Mouse (Mus musculus): ENCODE measurements at regions not wholly inside any gene's neighbourhood (a gene's known extent, or its start where the extent isn't known, plus 50 kb on each side); places are given as distances from the start of the nearest gene placed in this dataset.

GRCm38 (mm10) chr2:133221762-133222556 lies 276.3 kb upstream of the Fermt1 start:
- no peak for DNase-seq (ENCODE audit: low read depth, low spot score)

- DNase-seq (ENCODE audit: low read depth, low spot score), result no peak
Observed at GRCm38 (mm10) chr2:133235175-133235920, 289.6 kb upstream of the Fermt1 start.

GRCm38 (mm10) chr2:133252131-133252530 lies 299.8 kb upstream of the Bmp2 start:
- DNase-seq (ENCODE audit: low read depth, low spot score), result no peak

GRCm38 (mm10) chr2:133274424-133274823 lies 277.5 kb upstream of the Bmp2 start:
- no peak for DNase-seq (ENCODE audit: low read depth, low spot score)

GRCm38 (mm10) chr2:133278546-133278945 lies 273.4 kb upstream of the Bmp2 start:
- DNase-seq (ENCODE audit: low read depth, low spot score), result no peak

- DNase-seq (ENCODE audit: low read depth, low spot score), result no peak
Observed at GRCm38 (mm10) chr2:133279275-133279674, 272.7 kb upstream of the Bmp2 start.

- no peak for DNase-seq (ENCODE audit: low read depth, low spot score)
Observed at GRCm38 (mm10) chr2:133282692-133283091, 269.3 kb upstream of the Bmp2 start.

GRCm38 (mm10) chr2:133283709-133284108 lies 268.2 kb upstream of the Bmp2 start:
- DNase-seq (ENCODE audit: low read depth, low spot score), result no peak

GRCm38 (mm10) chr2:133294136-133294535 lies 257.8 kb upstream of the Bmp2 start:
- no peak for DNase-seq (ENCODE audit: low read depth, low spot score)

GRCm38 (mm10) chr2:133305936-133306335 lies 246.0 kb upstream of the Bmp2 start:
- DNase-seq (ENCODE audit: low read depth, low spot score), result no peak

- DNase-seq (ENCODE audit: low read depth, low spot score), result no peak
Observed at GRCm38 (mm10) chr2:133311001-133311400, 241.0 kb upstream of the Bmp2 start.

- no peak for DNase-seq (ENCODE audit: low read depth, low spot score)
Observed at GRCm38 (mm10) chr2:133326290-133327050, 225.5 kb upstream of the Bmp2 start.

GRCm38 (mm10) chr2:133327653-133328052 lies 224.3 kb upstream of the Bmp2 start:
- no peak for DNase-seq (ENCODE audit: low read depth, low spot score)

GRCm38 (mm10) chr2:133336177-133336901 lies 215.6 kb upstream of the Bmp2 start:
- DNase-seq (ENCODE audit: low read depth, low spot score), result no peak

GRCm38 (mm10) chr2:133338150-133338549 lies 213.8 kb upstream of the Bmp2 start:
- no peak for DNase-seq (ENCODE audit: low read depth, low spot score)

GRCm38 (mm10) chr2:133341352-133341751 lies 210.6 kb upstream of the Bmp2 start:
- no peak for DNase-seq (ENCODE audit: low read depth, low spot score)

GRCm38 (mm10) chr2:133345964-133346788 lies 205.8 kb upstream of the Bmp2 start:
- no peak for DNase-seq (ENCODE audit: low read depth, low spot score)

GRCm38 (mm10) chr2:133346789-133347424 lies 205.1 kb upstream of the Bmp2 start:
- no peak for DNase-seq (ENCODE audit: low read depth, low spot score)

GRCm38 (mm10) chr2:133351306-133351705 lies 200.7 kb upstream of the Bmp2 start:
- no peak for DNase-seq (ENCODE audit: low read depth, low spot score)

- DNase-seq (ENCODE audit: low read depth, low spot score), result no peak
Observed at GRCm38 (mm10) chr2:133352800-133353199, 199.2 kb upstream of the Bmp2 start.

All from 3T3-L1 (cell line).